Mouse (Mus musculus): Measurements from ENCODE around the gene Ispd. TPM values are rescaled to one million over a fixed set of nuclear protein-coding genes. Genes with fewer than 3 reads are reported as not detected.
A peak's percentile ranks its signal among the peaks of the same experiment; 100 is the strongest.

Gene Ispd
- polyA plus RNA-seq, 1 experiment from 2014 or later = 3.1 TPM

- 63% methylated on average over 6 of the region's 6 CpGs for WGBS (ENCODE audit: insufficient replicate concordance)
Observed at GRCm38 (mm10) chr12:36681779-36682178, 300.5 kb downstream of the Ispd start.

GRCm38 (mm10) chr12:36694072-36694471, 312.8 kb downstream of the Ispd start:
- Histone ChIP-seq H3K27me3 (replicated peaks) (no peaks in the 10 kb centered on the region), H3K9ac (no peak overlapping the region), H3K4me2 (no peak overlapping the region), H3K4me1 (no peaks in the 10 kb centered on the region), H3K9me3 (replicated peaks) (no peaks in the 10 kb centered on the region), H3K36me3 (no peaks in the 10 kb centered on the region), H3K4me3 (no peak overlapping the region), H3K27ac (no peak overlapping the region)
- 53% methylated on average over 2 of the region's 2 CpGs for WGBS (ENCODE audit: insufficient replicate concordance)
- ATAC-seq = no peak

More at GRCm38 (mm10) chr12:36681779-36682178, 300.5 kb downstream of the Ispd start:
- Histone ChIP-seq H3K36me3 (no peaks in the 10 kb centered on the region), H3K4me3 (no peak overlapping the region), H3K4me2 (no peak overlapping the region), H3K27ac (no peak overlapping the region), H3K9me3 (replicated peaks) (no peaks in the 10 kb centered on the region), H3K4me1 (no peaks in the 10 kb centered on the region), H3K9ac (no peak overlapping the region), H3K27me3 (replicated peaks) (no peaks in the 10 kb centered on the region)
- no peak for ATAC-seq

GRCm38 (mm10) chr12:36704380-36704779, 323.1 kb downstream of the Ispd start:
- no peaks in the 10 kb centered on the region for H3K27me3 ChIP-seq (replicated peaks)
- H3K36me3 ChIP-seq = no peaks in the 10 kb centered on the region
- ATAC-seq = no peak
- H3K9ac ChIP-seq = no peak overlapping the region
- no peak overlapping the region for H3K27ac ChIP-seq
- H3K4me1 ChIP-seq = no peaks in the 10 kb centered on the region
- no peaks in the 10 kb centered on the region for H3K9me3 ChIP-seq (replicated peaks)
- WGBS (ENCODE audit: insufficient replicate concordance) = 58% methylated on average over 1 of the region's 1 CpGs
- no peak overlapping the region for H3K4me3 ChIP-seq
- no peak overlapping the region for H3K4me2 ChIP-seq

- Histone ChIP-seq H3K4me2 (no peak overlapping the region), H3K36me3 (no peaks in the 10 kb centered on the region), H3K27ac (no peak overlapping the region), H3K27me3 (replicated peaks) (no peaks in the 10 kb centered on the region), H3K4me1 (no peaks in the 10 kb centered on the region), H3K9me3 (replicated peaks) (no peaks in the 10 kb centered on the region), H3K4me3 (no peak overlapping the region), H3K9ac (no peak overlapping the region)
- WGBS (ENCODE audit: insufficient replicate concordance) = 28% methylated on average over 1 of the region's 1 CpGs
- peak; percentile 52 for ATAC-seq
Observed at GRCm38 (mm10) chr12:36708810-36709209, 327.6 kb downstream of the Ispd start.

- H3K27ac ChIP-seq = no peak overlapping the region
- H3K4me3 ChIP-seq = no peak overlapping the region
- no peaks in the 10 kb centered on the region for H3K36me3 ChIP-seq
- H3K27me3 ChIP-seq (replicated peaks) = no peaks in the 10 kb centered on the region
- no peak for ATAC-seq
- H3K9ac ChIP-seq = no peak overlapping the region
- peak overlapping the region; percentile 35 for H3K4me2 ChIP-seq
- no peaks in the 10 kb centered on the region for H3K9me3 ChIP-seq (replicated peaks)
- 20% methylated on average over 17 of the region's 17 CpGs for WGBS (ENCODE audit: insufficient replicate concordance)
- H3K4me1 ChIP-seq = no peaks in the 10 kb centered on the region
Observed at GRCm38 (mm10) chr12:36713866-36714662, 332.8 kb downstream of the Ispd start.

- ATAC-seq = no peak
- H3K4me2 ChIP-seq = no peak overlapping the region
- no peak overlapping the region for H3K4me3 ChIP-seq
- H3K9ac ChIP-seq = no peak overlapping the region
- no peaks in the 10 kb centered on the region for H3K27me3 ChIP-seq (replicated peaks)
- H3K4me1 ChIP-seq = no peaks in the 10 kb centered on the region
- no peaks in the 10 kb centered on the region for H3K36me3 ChIP-seq
- 57% methylated on average over 5 of the region's 5 CpGs for WGBS (ENCODE audit: insufficient replicate concordance)
- H3K27ac ChIP-seq = no peak overlapping the region
- H3K9me3 ChIP-seq (replicated peaks) = no peaks in the 10 kb centered on the region
Observed at GRCm38 (mm10) chr12:36717526-36717925, 336.3 kb downstream of the Ispd start.

- H3K4me2 ChIP-seq = no peak overlapping the region
- 70% methylated on average over 2 of the region's 2 CpGs for WGBS (ENCODE audit: insufficient replicate concordance)
Observed at GRCm38 (mm10) chr12:36718417-36718816, 337.2 kb downstream of the Ispd start.

GRCm38 (mm10) chr12:36719074-36719473, 337.8 kb downstream of the Ispd start:
- Histone ChIP-seq H3K4me2 (no peak overlapping the region), H3K4me3 (no peak overlapping the region), H3K9me3 (replicated peaks) (no peaks in the 10 kb centered on the region), H3K36me3 (no peaks in the 10 kb centered on the region), H3K4me1 (no peaks in the 10 kb centered on the region), H3K9ac (no peak overlapping the region), H3K27ac (no peak overlapping the region), H3K27me3 (replicated peaks) (no peaks in the 10 kb centered on the region)
- 70% methylated on average over 3 of the region's 3 CpGs for WGBS (ENCODE audit: insufficient replicate concordance)
- ATAC-seq = no peak

More at GRCm38 (mm10) chr12:36718417-36718816, 337.2 kb downstream of the Ispd start:
- ATAC-seq = no peak
- Histone ChIP-seq H3K27ac (no peak overlapping the region), H3K36me3 (no peaks in the 10 kb centered on the region), H3K9ac (no peak overlapping the region), H3K4me3 (no peak overlapping the region), H3K27me3 (replicated peaks) (no peaks in the 10 kb centered on the region), H3K9me3 (replicated peaks) (no peaks in the 10 kb centered on the region), H3K4me1 (no peaks in the 10 kb centered on the region)

GRCm38 (mm10) chr12:36720779-36721178, 339.5 kb downstream of the Ispd start:
- H3K27ac ChIP-seq = no peak overlapping the region
- no peaks in the 10 kb centered on the region for H3K4me1 ChIP-seq
- H3K4me2 ChIP-seq = no peak overlapping the region
- H3K9me3 ChIP-seq (replicated peaks) = no peaks in the 10 kb centered on the region
- no peak for ATAC-seq
- no peaks in the 10 kb centered on the region for H3K36me3 ChIP-seq
- no peak overlapping the region for H3K9ac ChIP-seq
- no peak overlapping the region for H3K4me3 ChIP-seq
- no peaks in the 10 kb centered on the region for H3K27me3 ChIP-seq (replicated peaks)
- 53% methylated on average over 3 of the region's 3 CpGs for WGBS (ENCODE audit: insufficient replicate concordance)

- H3K4me3 ChIP-seq = no peak overlapping the region
- ATAC-seq = no peak
- H3K9ac ChIP-seq = no peak overlapping the region
- H3K27ac ChIP-seq = no peak overlapping the region
- no peaks in the 10 kb centered on the region for H3K36me3 ChIP-seq
- WGBS (ENCODE audit: insufficient replicate concordance) = 66% methylated on average over 6 of the region's 6 CpGs
- no peaks in the 10 kb centered on the region for H3K4me1 ChIP-seq
- no peak overlapping the region for H3K4me2 ChIP-seq
- H3K9me3 ChIP-seq (replicated peaks) = no peaks in the 10 kb centered on the region
- no peaks in the 10 kb centered on the region for H3K27me3 ChIP-seq (replicated peaks)
Observed at GRCm38 (mm10) chr12:36721223-36721622, 340.0 kb downstream of the Ispd start.

- ATAC-seq = no peak
- no peaks in the 10 kb centered on the region for H3K36me3 ChIP-seq
- no peaks in the 10 kb centered on the region for H3K4me1 ChIP-seq
- 77% methylated on average over 6 of the region's 6 CpGs for WGBS (ENCODE audit: insufficient replicate concordance)
- no peaks in the 10 kb centered on the region for H3K9me3 ChIP-seq (replicated peaks)
- H3K4me2 ChIP-seq = no peak overlapping the region
- H3K4me3 ChIP-seq = no peak overlapping the region
- H3K9ac ChIP-seq = no peak overlapping the region
- no peak overlapping the region for H3K27ac ChIP-seq
- no peaks in the 10 kb centered on the region for H3K27me3 ChIP-seq (replicated peaks)
Observed at GRCm38 (mm10) chr12:36722754-36723153, 341.5 kb downstream of the Ispd start.

GRCm38 (mm10) chr12:36723302-36723701, 342.1 kb downstream of the Ispd start:
- no peaks in the 10 kb centered on the region for H3K9me3 ChIP-seq (replicated peaks)
- no peak overlapping the region for H3K27ac ChIP-seq
- no peaks in the 10 kb centered on the region for H3K4me1 ChIP-seq
- H3K4me3 ChIP-seq = no peak overlapping the region
- H3K9ac ChIP-seq = no peak overlapping the region
- H3K36me3 ChIP-seq = no peaks in the 10 kb centered on the region
- WGBS (ENCODE audit: insufficient replicate concordance) = 61% methylated on average over 3 of the region's 3 CpGs
- H3K27me3 ChIP-seq (replicated peaks) = no peaks in the 10 kb centered on the region
- no peak overlapping the region for H3K4me2 ChIP-seq
- ATAC-seq = no peak

GRCm38 (mm10) chr12:36724297-36724696, 343.0 kb downstream of the Ispd start:
- H3K9me3 ChIP-seq (replicated peaks) = no peaks in the 10 kb centered on the region
- H3K4me2 ChIP-seq = no peak overlapping the region
- H3K27ac ChIP-seq = no peak overlapping the region
- H3K4me1 ChIP-seq = no peaks in the 10 kb centered on the region
- no peaks in the 10 kb centered on the region for H3K27me3 ChIP-seq (replicated peaks)
- 78% methylated on average over 4 of the region's 4 CpGs for WGBS (ENCODE audit: insufficient replicate concordance)
- no peak for ATAC-seq
- no peaks in the 10 kb centered on the region for H3K36me3 ChIP-seq
- H3K9ac ChIP-seq = no peak overlapping the region
- no peak overlapping the region for H3K4me3 ChIP-seq
